Mouse (Mus musculus): ENCODE measurements at regions not wholly inside any gene's neighbourhood (a gene's known extent, or its start where the extent isn't known, plus 50 kb on each side); places are given as distances from the start of the nearest gene placed in this dataset.

GRCm38 (mm10) chr16:8006631-8007030 is 418.3 kb downstream of the Tmem114 start:
- 85% methylated on average over 3 of the region's 3 CpGs for WGBS
- Histone ChIP-seq H3K27ac (ENCODE audit: low read depth, low read length) (no peak overlapping the region), H3K4me1 (replicated peaks; ENCODE audit: control insufficient read depth, insufficient read depth, low read length) (no peaks in the 10 kb centered on the region), H3K4me3 (ENCODE audit: low read depth, low read length) (no peak overlapping the region), H3K4me2 (ENCODE audit: low read depth, low read length, severe bottlenecking) (no peak overlapping the region), H3K9me3 (ENCODE audit: control insufficient read depth, low read length) (no peaks in the 10 kb centered on the region), H3K36me3 (ENCODE audit: control insufficient read depth, insufficient read depth, low read length) (no peaks in the 10 kb centered on the region), H3K27me3 (ENCODE audit: control insufficient read depth, insufficient read depth, low read length) (no peaks in the 10 kb centered on the region), H3K9ac (ENCODE audit: low read length) (no peak overlapping the region)
- ATAC-seq (replicated peaks; ENCODE audit: low FRiP score) = no peak
- DNase-seq (ENCODE audit: low spot score) = no peak

GRCm38 (mm10) chr16:8002339-8003089 is 422.4 kb downstream of the Tmem114 start:
- Histone ChIP-seq H3K27ac (ENCODE audit: low read depth, low read length) (no peak overlapping the region), H3K4me3 (ENCODE audit: low read depth, low read length) (no peak overlapping the region), H3K4me1 (replicated peaks; ENCODE audit: control insufficient read depth, insufficient read depth, low read length) (no peaks in the 10 kb centered on the region), H3K4me2 (ENCODE audit: low read depth, low read length, severe bottlenecking) (no peak overlapping the region), H3K36me3 (ENCODE audit: control insufficient read depth, insufficient read depth, low read length) (no peaks in the 10 kb centered on the region), H3K9me3 (ENCODE audit: control insufficient read depth, low read length) (no peaks in the 10 kb centered on the region), H3K27me3 (ENCODE audit: control insufficient read depth, insufficient read depth, low read length) (no peaks in the 10 kb centered on the region), H3K9ac (ENCODE audit: low read length) (no peak overlapping the region)
- no peak for ATAC-seq (replicated peaks; ENCODE audit: low FRiP score)
- DNase-seq (ENCODE audit: low spot score) = no peak
- WGBS = 94% methylated on average over 7 of the region's 7 CpGs

- Histone ChIP-seq H3K27ac (ENCODE audit: low read depth, low read length) (no peak overlapping the region), H3K27me3 (ENCODE audit: control insufficient read depth, insufficient read depth, low read length) (no peaks in the 10 kb centered on the region), H3K36me3 (ENCODE audit: control insufficient read depth, insufficient read depth, low read length) (no peaks in the 10 kb centered on the region), H3K9ac (ENCODE audit: low read length) (no peak overlapping the region), H3K4me1 (replicated peaks; ENCODE audit: control insufficient read depth, insufficient read depth, low read length) (no peaks in the 10 kb centered on the region), H3K4me2 (ENCODE audit: low read depth, low read length, severe bottlenecking) (no peak overlapping the region), H3K4me3 (ENCODE audit: low read depth, low read length) (no peak overlapping the region), H3K9me3 (ENCODE audit: control insufficient read depth, low read length) (no peaks in the 10 kb centered on the region)
- DNase-seq (ENCODE audit: low spot score) (no peak), ATAC-seq (replicated peaks; ENCODE audit: low FRiP score) (no peak)
- WGBS = 58% methylated on average over 10 of the region's 10 CpGs
Measured at GRCm38 (mm10) chr16:7982816-7983215, 442.1 kb downstream of the Tmem114 start.

DNA sequence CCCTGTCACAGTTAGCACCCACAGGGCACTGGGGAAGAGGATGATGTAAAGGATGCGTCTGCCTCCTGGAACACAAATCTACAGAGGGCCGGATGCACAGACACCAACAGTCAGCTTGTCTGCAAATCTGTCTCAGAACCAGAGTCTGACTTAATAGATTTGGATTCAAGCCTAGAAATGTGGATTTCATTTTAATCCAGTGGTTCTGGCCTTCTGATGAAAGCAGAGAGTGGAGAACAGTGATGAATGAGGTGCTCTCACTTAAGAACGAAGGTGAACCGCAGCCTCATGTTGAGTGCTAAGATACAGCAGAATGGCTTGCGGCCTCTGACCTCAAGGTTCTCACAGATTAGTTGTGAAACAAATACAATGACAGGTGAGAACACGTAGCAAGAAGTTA is 446.5 kb downstream of the Tmem114 start:
- Histone ChIP-seq H3K4me3 (ENCODE audit: low read depth, low read length) (no peak overlapping the region), H3K4me2 (ENCODE audit: low read depth, low read length, severe bottlenecking) (no peak overlapping the region), H3K9me3 (ENCODE audit: control insufficient read depth, low read length) (no peaks in the 10 kb centered on the region), H3K27me3 (ENCODE audit: control insufficient read depth, insufficient read depth, low read length) (no peaks in the 10 kb centered on the region), H3K36me3 (ENCODE audit: control insufficient read depth, insufficient read depth, low read length) (no peaks in the 10 kb centered on the region), H3K4me1 (replicated peaks; ENCODE audit: control insufficient read depth, insufficient read depth, low read length) (no peaks in the 10 kb centered on the region), H3K27ac (ENCODE audit: low read depth, low read length) (no peak overlapping the region), H3K9ac (ENCODE audit: low read length) (no peak overlapping the region)
- DNase-seq (ENCODE audit: low spot score) (no peak), ATAC-seq (replicated peaks; ENCODE audit: low FRiP score) (no peak)
- 78% methylated on average over 6 of the region's 6 CpGs for WGBS

DNA sequence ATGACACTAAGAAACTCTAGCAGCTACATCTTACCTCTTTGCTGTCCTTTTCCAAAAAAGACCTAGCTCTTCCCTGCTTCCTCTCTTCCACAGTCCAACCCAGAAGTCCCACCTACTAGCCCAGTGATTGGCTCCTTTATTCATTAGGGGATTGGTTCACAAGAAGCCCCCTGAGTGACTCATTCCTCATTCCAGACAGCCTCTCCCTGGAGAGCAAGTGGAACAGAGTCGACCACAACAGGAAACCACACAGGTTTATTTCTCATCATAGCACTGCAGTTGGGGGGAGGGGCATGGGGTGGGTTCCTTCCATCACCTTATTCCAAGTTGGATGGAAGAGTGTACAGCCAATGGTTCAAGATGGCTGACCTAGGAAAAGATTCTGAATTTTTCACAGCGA is 473.3 kb downstream of the Tmem114 start:
- Histone ChIP-seq H3K4me3 (ENCODE audit: low read depth, low read length) (no peak overlapping the region), H3K9ac (ENCODE audit: low read length) (no peak overlapping the region), H3K4me1 (replicated peaks; ENCODE audit: control insufficient read depth, insufficient read depth, low read length) (no peaks in the 10 kb centered on the region), H3K36me3 (ENCODE audit: control insufficient read depth, insufficient read depth, low read length) (no peaks in the 10 kb centered on the region), H3K9me3 (ENCODE audit: control insufficient read depth, low read length) (no peaks in the 10 kb centered on the region), H3K27ac (ENCODE audit: low read depth, low read length) (no peak overlapping the region), H3K27me3 (ENCODE audit: control insufficient read depth, insufficient read depth, low read length) (no peaks in the 10 kb centered on the region), H3K4me2 (ENCODE audit: low read depth, low read length, severe bottlenecking) (no peak overlapping the region)
- ATAC-seq (replicated peaks; ENCODE audit: low FRiP score) = no peak
- 87% methylated on average over 2 of the region's 2 CpGs for WGBS
- no peak for DNase-seq (ENCODE audit: low spot score)

DNA sequence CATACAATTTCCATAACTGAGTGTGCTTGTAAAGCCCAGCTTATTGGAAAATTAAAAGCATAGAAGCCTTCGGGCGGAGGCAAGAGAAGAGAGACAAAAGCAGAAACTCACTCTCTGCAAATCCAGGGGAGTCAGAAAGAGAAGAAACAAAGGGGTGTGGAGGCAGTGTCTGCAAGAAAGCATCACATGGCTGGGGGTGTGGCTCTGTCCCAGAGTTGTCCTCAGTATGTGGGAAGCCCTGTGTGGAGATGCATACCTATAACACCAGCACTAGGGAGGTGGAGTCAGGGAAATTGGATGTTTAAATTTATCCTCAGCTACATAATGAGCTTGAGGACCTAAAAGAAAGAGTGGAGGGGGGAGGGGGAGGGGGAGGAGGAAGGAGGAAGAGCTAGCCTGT is 482.6 kb downstream of the Tmem114 start:
- Histone ChIP-seq H3K9ac (ENCODE audit: low read length) (no peak overlapping the region), H3K9me3 (ENCODE audit: control insufficient read depth, low read length) (no peaks in the 10 kb centered on the region), H3K27ac (ENCODE audit: low read depth, low read length) (no peak overlapping the region), H3K4me1 (replicated peaks; ENCODE audit: control insufficient read depth, insufficient read depth, low read length) (no peaks in the 10 kb centered on the region), H3K4me3 (ENCODE audit: low read depth, low read length) (no peak overlapping the region), H3K4me2 (ENCODE audit: low read depth, low read length, severe bottlenecking) (no peak overlapping the region), H3K36me3 (ENCODE audit: control insufficient read depth, insufficient read depth, low read length) (no peaks in the 10 kb centered on the region), H3K27me3 (ENCODE audit: control insufficient read depth, insufficient read depth, low read length) (no peaks in the 10 kb centered on the region)
- WGBS = 77% methylated on average over 2 of the region's 2 CpGs
- no peak for ATAC-seq (replicated peaks; ENCODE audit: low FRiP score)
- no peak for DNase-seq (ENCODE audit: low spot score)

DNA sequence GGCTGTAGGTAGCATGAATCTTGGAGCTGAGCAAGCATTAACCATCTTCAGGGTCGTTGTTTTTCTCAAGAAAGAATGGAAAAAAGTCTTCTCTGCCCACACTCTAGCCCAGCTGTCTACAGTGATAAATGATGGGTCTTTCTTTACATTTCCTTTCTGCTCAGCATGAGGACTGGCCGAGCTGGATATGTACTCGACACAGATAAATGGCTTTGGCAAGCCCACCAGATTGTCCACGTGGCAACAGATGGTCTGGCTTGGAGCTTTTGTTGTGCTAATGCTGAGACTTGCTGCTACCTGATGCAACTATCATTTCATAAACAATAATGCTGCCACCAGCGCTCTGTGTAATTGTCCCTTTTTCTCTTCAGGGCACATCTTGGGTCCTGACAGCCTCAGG is 487.8 kb downstream of the Tmem114 start:
- DNase-seq (ENCODE audit: low spot score) (no peak), ATAC-seq (replicated peaks; ENCODE audit: low FRiP score) (no peak)
- Histone ChIP-seq H3K4me1 (replicated peaks; ENCODE audit: control insufficient read depth, insufficient read depth, low read length) (no peaks in the 10 kb centered on the region), H3K9ac (ENCODE audit: low read length) (no peak overlapping the region), H3K4me3 (ENCODE audit: low read depth, low read length) (no peak overlapping the region), H3K36me3 (ENCODE audit: control insufficient read depth, insufficient read depth, low read length) (no peaks in the 10 kb centered on the region), H3K9me3 (ENCODE audit: control insufficient read depth, low read length) (no peaks in the 10 kb centered on the region), H3K27me3 (ENCODE audit: control insufficient read depth, insufficient read depth, low read length) (no peaks in the 10 kb centered on the region), H3K4me2 (ENCODE audit: low read depth, low read length, severe bottlenecking) (no peak overlapping the region), H3K27ac (ENCODE audit: low read depth, low read length) (no peak overlapping the region)
- 75% methylated on average over 5 of the region's 5 CpGs for WGBS

DNA sequence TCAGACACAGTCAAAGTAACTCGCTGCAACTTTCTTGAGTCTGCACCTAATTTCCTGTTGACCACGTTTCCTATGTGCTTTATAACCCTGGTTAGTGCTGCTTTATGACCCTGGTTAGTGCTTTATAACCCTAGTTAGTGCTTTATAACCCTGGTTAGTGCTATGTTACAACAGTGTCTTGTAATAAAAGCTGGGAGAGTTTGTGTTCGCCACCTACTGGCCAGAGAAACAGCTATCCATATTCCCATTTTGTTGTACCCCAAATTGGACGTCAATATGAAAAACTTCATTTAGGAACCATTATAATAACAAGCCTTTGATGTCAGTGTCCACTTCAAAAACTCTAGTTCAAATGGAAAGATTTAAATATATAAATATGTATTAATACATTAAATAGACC is 492.6 kb downstream of the Tmem114 start:
- Histone ChIP-seq H3K4me1 (replicated peaks; ENCODE audit: control insufficient read depth, insufficient read depth, low read length) (no peaks in the 10 kb centered on the region), H3K9ac (ENCODE audit: low read length) (no peak overlapping the region), H3K4me2 (ENCODE audit: low read depth, low read length, severe bottlenecking) (no peak overlapping the region), H3K9me3 (ENCODE audit: control insufficient read depth, low read length) (no peaks in the 10 kb centered on the region), H3K36me3 (ENCODE audit: control insufficient read depth, insufficient read depth, low read length) (no peaks in the 10 kb centered on the region), H3K27me3 (ENCODE audit: control insufficient read depth, insufficient read depth, low read length) (no peaks in the 10 kb centered on the region), H3K27ac (ENCODE audit: low read depth, low read length) (no peak overlapping the region), H3K4me3 (ENCODE audit: low read depth, low read length) (no peak overlapping the region)
- no peak for ATAC-seq (replicated peaks; ENCODE audit: low FRiP score)
- 59% methylated on average over 4 of the region's 4 CpGs for WGBS
- DNase-seq (ENCODE audit: low spot score) = no peak

- no peak for DNase-seq (ENCODE audit: low spot score)
- Histone ChIP-seq H3K4me1 (replicated peaks; ENCODE audit: control insufficient read depth, insufficient read depth, low read length) (no peaks in the 10 kb centered on the region), H3K9me3 (ENCODE audit: control insufficient read depth, low read length) (no peaks in the 10 kb centered on the region), H3K4me2 (ENCODE audit: low read depth, low read length, severe bottlenecking) (no peak overlapping the region), H3K9ac (ENCODE audit: low read length) (no peak overlapping the region), H3K27ac (ENCODE audit: low read depth, low read length) (no peak overlapping the region), H3K27me3 (ENCODE audit: control insufficient read depth, insufficient read depth, low read length) (no peaks in the 10 kb centered on the region), H3K4me3 (ENCODE audit: low read depth, low read length) (no peak overlapping the region), H3K36me3 (ENCODE audit: control insufficient read depth, insufficient read depth, low read length) (no peaks in the 10 kb centered on the region)
- WGBS = 94% methylated on average over 6 of the region's 6 CpGs
- ATAC-seq (replicated peaks; ENCODE audit: low FRiP score) = no peak
Measured at GRCm38 (mm10) chr16:7931676-7932075, 493.3 kb downstream of the Tmem114 start.
